Mouse (Mus musculus) cerebellum, adult 2 months (tissue): ENCODE results near the gene Clcn1.

Experiments
- CTCF ChIP-seq: fragments of 200-500 bp; IDR thresholded peaks from 2 replicates; pipeline ENCODE4 v1.5.1; 2011; ENCODE audit warnings: low read depth, mild to moderate bottlenecking, control low read depth, low read length, moderate library complexity, borderline replicate concordance; ENCODE audit not compliant: insufficient read depth
- POLR2A ChIP-seq: fragments of 200-500 bp; IDR thresholded peaks from 2 replicates; pipeline ENCODE4 v1.6.1; 2011; ENCODE audit warnings: low read length, control low read depth, borderline replicate concordance; ENCODE audit not compliant: insufficient read depth

DNA sequence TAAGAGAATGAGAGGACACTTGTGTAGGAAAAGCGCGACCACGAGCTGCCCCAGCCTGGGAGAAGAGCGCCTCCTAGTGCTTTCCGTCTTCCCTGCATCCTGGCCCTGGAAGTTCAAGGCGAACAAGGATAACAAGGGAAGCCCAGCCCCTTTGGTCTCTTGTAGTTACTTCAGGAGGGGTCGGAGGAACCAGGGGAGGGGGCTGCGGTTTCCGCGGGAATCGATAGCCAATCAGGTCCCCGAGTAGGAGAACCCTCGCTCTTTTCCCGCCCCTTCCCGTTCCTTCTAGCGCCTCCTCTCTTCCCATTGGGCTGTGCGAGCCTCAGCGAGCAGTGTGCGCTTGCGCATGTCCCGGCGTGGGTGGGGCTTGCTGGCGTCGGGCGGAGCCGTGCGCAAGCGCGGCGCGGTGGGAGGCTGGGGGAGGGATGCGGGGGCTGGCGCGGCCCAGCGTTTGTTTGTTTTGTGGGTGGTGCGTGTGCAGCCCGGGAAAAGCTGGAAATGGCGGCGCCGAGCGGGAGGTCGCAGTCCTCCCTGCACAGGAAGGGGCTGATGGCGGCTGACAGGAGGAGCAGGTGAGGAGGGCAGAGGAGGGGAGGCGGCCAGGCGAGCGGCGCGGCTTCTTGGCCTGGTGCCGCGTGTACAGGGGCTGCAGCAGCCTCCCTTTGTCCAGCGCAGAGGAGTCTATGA is 21.7 kb upstream of the Clcn1 start, which contains the start of gene Casp2:
- TF ChIP-seq CTCF: peak; percentile 94
- peak; percentile 77 for TF ChIP-seq POLR2A
